Mouse (Mus musculus) right cerebral cortex, adult 18-20 months (tissue): ENCODE results near the gene Galnt6.

Experiments used
- DNase-seq: peaks from one replicate; pipeline ENCODE4 v3.0.0; 2022; ENCODE audit warnings: mixed read lengths

The Galnt6 gene

DNA sequence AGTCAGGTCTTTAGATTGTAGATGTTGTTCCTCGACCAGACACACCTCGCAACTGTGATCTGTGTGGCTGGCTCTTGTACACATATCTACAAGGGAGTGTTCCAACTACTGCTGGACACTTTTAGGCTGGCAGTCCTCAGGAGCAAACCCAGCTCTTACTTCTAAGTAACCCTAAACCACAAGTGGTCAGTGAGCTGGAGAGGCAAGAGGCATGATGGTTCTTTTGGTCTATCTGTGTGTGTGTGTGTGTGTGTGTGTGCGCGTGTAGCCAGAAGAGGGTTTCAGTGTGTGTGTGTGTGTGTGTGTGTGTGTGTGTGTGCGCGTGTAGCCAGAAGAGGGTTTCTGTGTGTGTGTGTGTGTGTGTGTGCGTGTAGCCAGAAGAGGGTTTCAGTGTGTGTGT, 86.7 kb downstream of the Galnt6 start:
- DNase-seq, result no peak
